ENCODE assay signal across 11 mouse cellular contexts in the genomic region with DNA sequence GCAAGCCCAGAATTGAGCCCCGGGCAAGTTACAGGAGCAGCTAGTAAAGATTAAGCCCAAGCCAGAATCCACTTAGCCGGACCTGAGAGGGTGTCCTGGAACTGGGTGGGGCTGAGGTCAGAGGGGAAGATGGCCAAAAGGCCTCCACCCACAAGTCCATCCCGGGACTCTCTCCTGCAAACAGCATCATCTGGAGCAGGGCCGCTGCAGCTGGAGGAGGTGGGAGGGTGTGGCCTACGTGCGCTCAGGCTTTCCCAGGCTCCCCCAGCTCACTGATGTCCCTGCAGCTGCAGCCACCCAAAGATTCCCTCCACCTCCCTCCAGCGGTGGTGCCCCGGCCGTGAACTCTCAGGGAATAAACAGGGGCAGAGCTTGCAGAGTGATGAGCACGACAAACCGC.
DNase-seq lines count a peak whose midpoint lies in the region; ATAC-seq lines count a peak whose summit lies in the region.
"Had no signal": no experiment of that assay in that cellular context is flagged by ENCODE, and none has a peak within 500 bp of the region (broad histone marks: within the 10 kb centered on the region; RNA-seq: fewer than 3 reads in every experiment).

No protein-coding gene starts in this region.

- WGBS in heart, embryonic 10.5 days, result 20% methylated on average over 11 of the region's 11 CpGs
- WGBS in heart, embryonic 11.5 days (ENCODE audit: insufficient replicate concordance), result 23% methylated on average over 11 of the region's 11 CpGs
- 30% methylated on average over 11 of the region's 11 CpGs for WGBS in midbrain, embryonic 12.5 days
- WGBS in midbrain, embryonic 13.5 days, result 22% methylated on average over 11 of the region's 11 CpGs

- no peak for DNase-seq in heart, embryonic 10.5 days (ENCODE audit: low spot score)
- peak; percentile 52 for DNase-seq in gastrocnemius, postnatal 10 days
- peak; percentile 81 for DNase-seq in skeletal muscle tissue, adult 2 months (ENCODE audit: low read depth, low spot score)
- DNase-seq in layer of hippocampus, postnatal 14 days (ENCODE audit: low spot score in 2 of 2), result no peak
- no peak for DNase-seq in spleen, postnatal 14 days (ENCODE audit: low spot score in 2 of 2)
- DNase-seq: cerebellum, postnatal 36 days had no signal

- no peak overlapping the region for H3K4me2 ChIP-seq in heart, embryonic 11.5 days
- H3K4me2 ChIP-seq in midbrain, embryonic 12.5 days (replicated peaks), result no peak overlapping the region
- H3K4me2 ChIP-seq in midbrain, embryonic 13.5 days (replicated peaks), result no peak overlapping the region

- H3K27ac ChIP-seq in heart, embryonic 10.5 days, result 0 out of 2 replicates have a peak overlapping the region, but pooled peaks have one; percentile 8
- no peak overlapping the region for H3K27ac ChIP-seq in heart, embryonic 11.5 days (ENCODE audit: low read depth, low read length)
- no peak overlapping the region for H3K27ac ChIP-seq in midbrain, embryonic 12.5 days (replicated peaks)
- H3K27ac ChIP-seq in midbrain, embryonic 13.5 days, result no peak overlapping the region
- H3K27ac ChIP-seq: layer of hippocampus, adult 2 months had no signal

- H3K4me3 ChIP-seq in heart, embryonic 10.5 days, result no peak overlapping the region
- H3K4me3 ChIP-seq in heart, embryonic 11.5 days (ENCODE audit: low read depth, low read length), result no peak overlapping the region
- H3K4me3 ChIP-seq in midbrain, embryonic 12.5 days, result no peak overlapping the region
- H3K4me3 ChIP-seq in midbrain, embryonic 13.5 days (replicated peaks), result no peak overlapping the region
- H3K4me3 ChIP-seq: layer of hippocampus, adult 2 months had no signal

- ATAC-seq in heart, embryonic 11.5 days (replicated peaks; ENCODE audit: insufficient number of reproducible peaks, low FRiP score, low TSS enrichment), result no peak
- ATAC-seq in midbrain, embryonic 12.5 days (ENCODE audit: low FRiP score, low read depth), result no peak
- ATAC-seq in midbrain, embryonic 13.5 days, result no peak
- ATAC-seq: forebrain, embryonic 16.5 days had no signal

- peaks cover 57% of the 10 kb centered on the region for H3K27me3 ChIP-seq in heart, embryonic 10.5 days (ENCODE audit: insufficient read depth, poor library complexity, severe bottlenecking)
- peaks cover 23% of the 10 kb centered on the region for H3K27me3 ChIP-seq in heart, embryonic 11.5 days (ENCODE audit: control insufficient read depth, insufficient read depth, low read length)
- peaks cover 12% of the 10 kb centered on the region; the same call in 1 of the 2 replicates for H3K27me3 ChIP-seq in midbrain, embryonic 12.5 days
- 0 out of 2 replicates have a peak, but pooled peaks cover 8% of the 10 kb centered on the region for H3K27me3 ChIP-seq in midbrain, embryonic 13.5 days

- H3K9me3 ChIP-seq in heart, embryonic 10.5 days, result no peaks in the 10 kb centered on the region
- no peaks in the 10 kb centered on the region for H3K9me3 ChIP-seq in heart, embryonic 11.5 days (replicated peaks; ENCODE audit: control insufficient read depth, low read length)
- H3K9me3 ChIP-seq in midbrain, embryonic 12.5 days, result no peaks in the 10 kb centered on the region
- H3K9me3 ChIP-seq in midbrain, embryonic 13.5 days, result no peaks in the 10 kb centered on the region

- H3K9ac ChIP-seq in heart, embryonic 11.5 days (ENCODE audit: low read depth, low read length), result no peak overlapping the region
- H3K9ac ChIP-seq in midbrain, embryonic 12.5 days (replicated peaks), result 0 out of 2 replicates have a peak overlapping the region, but pooled peaks have one; percentile 6
- H3K9ac ChIP-seq in midbrain, embryonic 13.5 days (replicated peaks), result no peak overlapping the region

- peaks cover 45% of the 10 kb centered on the region for H3K4me1 ChIP-seq in heart, embryonic 10.5 days
- H3K4me1 ChIP-seq in heart, embryonic 11.5 days (ENCODE audit: control insufficient read depth, insufficient read depth, low read length), result peaks cover 28% of the 10 kb centered on the region
- 0 out of 2 replicates have a peak, but pooled peaks cover 13% of the 10 kb centered on the region for H3K4me1 ChIP-seq in midbrain, embryonic 12.5 days
- H3K4me1 ChIP-seq in midbrain, embryonic 13.5 days (replicated peaks), result no peaks in the 10 kb centered on the region

- H3K36me3 ChIP-seq in heart, embryonic 10.5 days, result no peaks in the 10 kb centered on the region
- no peaks in the 10 kb centered on the region for H3K36me3 ChIP-seq in heart, embryonic 11.5 days (ENCODE audit: control insufficient read depth, insufficient read depth, low read length)
- no peaks in the 10 kb centered on the region for H3K36me3 ChIP-seq in midbrain, embryonic 12.5 days
- no peaks in the 10 kb centered on the region for H3K36me3 ChIP-seq in midbrain, embryonic 13.5 days

Comparison
In these comparisons a context has a peak if more than half of its experiments do, and no peak if none do; other contexts are left out.
1. DNase-seq: peak in gastrocnemius, postnatal 10 days (single experiment) and skeletal muscle tissue, adult 2 months (single experiment); none in heart, embryonic 10.5 days (single experiment), layer of hippocampus, postnatal 14 days (0 of 2) and spleen, postnatal 14 days (0 of 2).